Mouse (Mus musculus) heart, adult 2 months (tissue): ENCODE data around the gene Klc4.

ENCODE experiments used
- CTCF ChIP-seq: fragments of 200-600 bp; IDR thresholded peaks from 2 replicates; pipeline ENCODE4 v1.8.1; 2022; ENCODE audit warnings: antibody characterized with exemption, mild to moderate bottlenecking, moderate library complexity
- POLR2A ChIP-seq: fragments of 200-500 bp; IDR thresholded peaks from 2 replicates; pipeline ENCODE4 v1.6.1; 2011; ENCODE audit warnings: mild to moderate bottlenecking, low read depth, low read length, control low read depth; ENCODE audit not compliant: insufficient read depth

GRCm38 (mm10) chr17:46649811-46650210, 4.0 kb upstream of the Klc4 start:
- TF ChIP-seq CTCF, result no peak
- TF ChIP-seq POLR2A, result no peak
